Mouse (Mus musculus): ENCODE measurements at regions not wholly inside any gene's neighbourhood (a gene's known extent, or its start where the extent isn't known, plus 50 kb on each side); places are given as distances from the start of the nearest gene placed in this dataset.
"Not testable (repeated sequence)": the region's sequence is repeated elsewhere in the genome, so short reads cannot be mapped to it uniquely, and the experiment has no call there.

DNA sequence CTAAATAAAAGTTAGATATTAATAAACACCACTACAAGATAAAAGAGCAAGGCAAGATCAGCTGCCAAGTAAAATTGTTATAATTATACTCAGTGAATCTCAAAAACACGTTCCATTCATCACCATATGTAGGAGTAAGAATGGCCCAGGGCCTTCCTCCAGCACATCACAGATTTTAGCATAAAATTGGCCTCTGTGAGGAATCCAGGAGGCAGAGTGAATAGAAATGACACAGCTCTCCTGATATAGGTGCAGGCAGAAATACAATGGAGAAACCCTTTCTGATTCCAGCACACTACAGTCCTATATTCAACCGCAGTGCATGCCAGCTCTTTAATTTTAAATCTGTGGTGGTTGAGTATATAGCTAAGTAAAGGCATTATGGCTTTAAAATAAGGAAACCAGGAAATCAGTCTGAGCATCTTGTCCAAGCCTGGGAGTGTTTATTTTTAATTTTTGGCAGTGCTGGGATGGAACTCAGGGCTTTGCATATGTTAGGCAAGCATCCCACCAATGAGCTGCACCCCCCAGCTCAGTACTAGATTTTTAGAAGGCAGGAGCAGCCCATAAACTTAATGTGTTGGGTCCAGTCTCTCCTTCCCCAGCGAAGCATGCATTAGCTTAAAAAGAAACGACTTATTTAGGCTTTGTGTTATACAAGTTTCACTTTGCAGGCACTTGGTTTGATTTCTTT, 158.3 kb upstream of the Ptprz1 start:
- no peak for DNase-seq (ENCODE audit: low spot score)

DNA sequence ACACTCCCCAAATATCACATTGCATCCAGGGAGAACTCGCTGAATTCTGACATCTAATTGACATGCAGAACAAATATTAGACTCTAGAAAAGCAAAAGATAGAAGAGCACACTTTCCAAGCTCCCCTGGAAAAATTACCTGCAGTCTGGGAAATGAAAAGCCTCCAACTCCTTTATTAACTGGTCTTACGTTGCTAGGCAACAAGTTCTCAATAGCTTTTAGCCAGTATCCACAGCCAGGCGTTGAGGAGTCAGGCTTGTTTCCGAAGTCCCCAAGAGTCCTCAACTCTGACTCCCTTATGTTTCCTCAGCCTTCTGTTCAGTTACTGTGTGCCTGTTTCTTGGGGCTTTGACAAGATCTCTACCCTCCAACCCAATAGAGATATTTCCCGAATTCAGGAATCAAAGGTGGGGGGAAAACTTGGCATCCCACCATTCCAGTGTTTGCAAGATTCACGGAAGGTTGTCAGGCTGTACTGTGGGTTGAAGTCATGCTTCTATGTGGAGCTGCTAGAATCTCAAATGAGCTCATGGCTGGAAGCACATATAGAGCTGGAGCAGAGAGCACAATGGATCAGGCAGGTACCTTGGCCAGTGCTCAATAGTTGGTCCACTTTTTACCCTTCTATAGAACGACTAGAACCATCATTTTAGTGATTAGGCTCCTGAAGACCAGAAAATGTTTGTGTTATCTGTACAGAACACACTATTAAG, 159.0 kb upstream of the Ptprz1 start:
- DNase-seq (ENCODE audit: low spot score) = no peak

DNA sequence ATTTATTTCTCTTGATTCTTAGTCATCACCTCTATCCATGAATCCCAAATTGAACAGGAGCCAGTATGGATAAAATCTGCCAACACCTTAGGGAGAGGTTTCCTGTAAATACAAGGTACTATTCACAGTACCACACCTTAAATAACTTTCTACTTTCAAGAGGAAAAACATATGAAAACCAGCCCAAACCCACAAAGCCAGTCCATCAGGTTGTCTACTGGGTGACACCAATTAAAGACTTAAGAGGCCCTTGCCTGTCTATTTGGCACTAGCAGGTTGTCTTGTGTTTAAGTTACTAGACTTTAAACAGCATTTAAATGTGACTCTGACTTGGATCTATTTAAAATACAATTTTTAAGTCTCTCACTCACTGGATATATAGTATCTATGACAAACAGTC, 177.1 kb upstream of the Ptprz1 start:
- no peak for DNase-seq (ENCODE audit: low spot score)

DNA sequence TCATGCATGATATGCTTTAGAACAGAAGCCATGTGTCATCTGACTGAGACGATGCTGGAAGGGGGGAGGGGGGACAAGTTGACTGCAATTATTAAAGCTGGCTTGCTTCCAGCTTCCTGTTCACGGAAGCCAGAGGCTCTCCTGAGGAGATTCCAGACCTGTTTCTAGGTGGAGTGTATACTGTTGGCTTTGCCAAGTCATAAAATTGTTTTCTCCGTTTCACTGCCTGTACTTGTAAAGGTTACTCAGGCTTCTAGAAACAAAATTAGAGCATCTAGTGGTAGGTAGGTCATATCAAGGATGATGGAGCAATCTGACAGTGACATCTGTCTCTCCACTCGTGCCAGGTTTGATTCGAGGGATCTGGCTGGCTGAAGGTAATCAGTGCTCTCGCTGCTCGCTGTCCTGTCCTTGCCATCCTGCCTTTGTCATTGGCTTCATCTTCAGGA, 186.6 kb upstream of the Ptprz1 start:
- no peak for DNase-seq (ENCODE audit: low spot score)

GRCm38 (mm10) chr6:22674586-22674929, 200.7 kb upstream of the Ptprz1 start:
- no peak for DNase-seq (ENCODE audit: low spot score)

DNA sequence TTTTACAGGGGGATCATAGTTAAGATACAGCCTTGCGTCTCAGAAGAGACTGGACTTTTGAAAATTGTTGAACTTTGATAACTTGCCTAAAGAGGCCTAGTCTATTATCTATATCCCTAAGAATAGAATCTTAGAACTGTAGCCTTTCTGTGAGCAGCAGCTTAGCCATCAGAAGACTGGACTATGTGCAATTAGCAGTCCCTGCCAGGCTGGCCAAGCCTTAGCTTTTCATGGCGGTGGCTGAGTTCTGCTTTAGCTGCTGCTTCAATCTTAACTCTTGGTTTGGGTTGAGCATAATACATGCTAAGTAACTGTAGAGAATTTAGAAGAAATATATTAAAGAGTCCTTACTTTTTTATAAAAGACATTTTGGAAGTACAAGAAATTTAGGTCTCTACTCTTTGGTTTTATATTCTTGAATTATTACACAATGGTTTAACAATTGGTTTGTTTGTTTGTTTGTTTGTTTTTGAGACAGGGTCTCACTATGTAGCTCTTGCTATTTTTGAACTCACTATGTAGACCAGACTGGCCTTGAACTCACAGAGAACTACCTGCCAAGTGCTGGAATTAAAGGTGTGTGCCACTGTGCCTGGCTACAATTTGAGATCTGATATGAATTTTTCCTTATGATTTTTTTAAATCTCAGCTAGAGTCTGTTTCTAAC, 201.2 kb upstream of the Ptprz1 start:
- DNase-seq (ENCODE audit: low spot score) = no peak

- DNase-seq (ENCODE audit: low spot score) = no peak
Measured at GRCm38 (mm10) chr6:22671524-22671923, 203.8 kb upstream of the Ptprz1 start.

DNA sequence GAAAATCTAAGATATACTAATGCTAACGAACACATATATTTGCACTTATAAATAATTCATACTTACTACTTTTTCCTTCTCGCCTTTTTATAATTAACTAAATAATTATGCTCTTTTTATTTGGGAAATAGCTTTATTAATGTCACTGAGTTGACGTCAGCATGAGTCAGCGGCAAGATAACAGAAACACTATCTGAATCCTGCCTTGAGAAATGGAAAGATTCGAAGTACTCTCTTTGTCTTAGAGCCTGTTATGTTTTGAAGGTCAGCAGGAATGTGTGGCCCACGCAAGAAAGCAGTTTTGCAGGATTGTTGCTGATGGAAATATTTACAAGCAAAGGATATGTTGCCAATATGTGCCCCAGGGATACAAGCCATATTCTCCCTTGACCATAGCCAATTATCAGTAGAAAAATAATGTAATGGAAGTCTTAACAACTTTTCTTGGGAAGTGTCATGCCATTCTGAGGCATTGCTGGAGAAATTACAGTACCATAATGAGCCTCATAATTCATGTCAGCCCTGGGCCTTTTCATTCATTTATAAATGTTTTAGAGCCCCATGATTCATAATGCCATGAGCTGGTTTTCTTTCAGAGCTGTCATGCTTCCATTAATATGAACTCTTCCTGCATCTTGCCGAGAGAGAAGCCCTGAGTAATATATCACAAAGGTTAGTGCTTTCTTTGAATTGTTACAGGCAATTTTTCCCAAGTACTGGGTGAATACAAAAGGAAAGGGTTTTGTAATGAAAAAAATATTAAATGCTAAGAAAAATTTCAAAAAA, 206.9 kb upstream of the Ptprz1 start:
- no peak for DNase-seq (ENCODE audit: low spot score)

GRCm38 (mm10) chr6:22657401-22657800, 217.9 kb upstream of the Ptprz1 start:
- DNase-seq (ENCODE audit: low spot score) = not testable (repeated sequence)

DNA sequence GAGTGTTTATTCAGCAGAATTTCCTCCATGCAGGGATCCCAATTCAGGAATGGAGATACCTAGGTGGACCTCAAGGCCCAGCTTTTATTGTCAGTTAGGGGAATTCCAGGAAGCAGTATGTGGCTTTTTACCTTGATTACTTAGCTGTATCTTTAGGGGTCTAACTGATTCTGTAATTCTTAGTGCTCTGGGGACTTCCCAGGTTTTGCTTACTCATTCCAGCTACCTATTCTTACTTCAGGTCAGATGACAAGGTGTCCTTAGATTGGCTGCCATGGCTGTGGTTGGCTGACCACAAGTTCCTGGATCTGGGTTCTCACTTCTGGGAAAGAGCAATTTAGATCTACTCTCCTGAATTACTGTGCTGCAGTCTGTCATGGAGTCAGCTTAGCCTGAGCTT, 235.2 kb upstream of the Ptprz1 start:
- no peak for DNase-seq (ENCODE audit: low spot score)

- DNase-seq (ENCODE audit: low spot score) = no peak
Measured at GRCm38 (mm10) chr6:22635141-22635540, 240.2 kb upstream of the Ptprz1 start.

DNA sequence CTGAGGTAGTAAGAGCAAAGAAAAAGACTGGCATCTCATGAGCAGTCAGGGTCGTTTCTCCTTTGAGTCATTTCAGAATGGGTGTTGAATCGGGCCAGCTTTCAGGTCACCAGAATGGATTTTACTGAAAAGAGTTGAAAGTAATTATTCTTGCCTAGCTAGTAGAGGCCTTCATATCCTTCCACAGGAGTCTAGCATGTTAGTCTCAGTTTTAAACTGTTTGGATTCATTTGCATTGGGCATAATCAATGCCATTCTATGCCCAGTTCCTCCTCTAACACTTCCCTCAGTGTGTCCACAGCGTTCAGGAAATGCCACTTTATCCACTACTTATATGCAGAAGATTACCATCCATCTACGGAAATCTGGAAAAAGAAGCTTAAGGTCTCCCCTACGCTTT, 240.6 kb upstream of the Ptprz1 start:
- no peak for DNase-seq (ENCODE audit: low spot score)

DNA sequence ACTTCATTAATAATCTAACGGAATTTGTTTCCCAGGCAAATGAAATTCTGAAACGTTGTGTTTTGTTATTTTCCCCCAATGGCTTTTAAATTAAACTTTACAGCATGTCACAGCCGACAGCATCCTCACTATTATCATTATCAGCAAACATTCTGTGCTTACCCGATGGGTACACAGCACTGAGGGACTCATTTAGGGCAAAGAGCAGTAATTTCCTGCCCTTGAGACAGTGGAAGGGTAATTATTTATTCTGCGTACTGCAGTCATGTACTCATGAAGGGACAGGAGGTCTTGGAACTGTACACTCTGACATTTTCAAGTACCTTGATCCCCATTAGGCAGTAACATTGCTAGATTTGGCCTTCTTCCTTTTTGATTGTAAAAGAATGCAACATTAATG, 235.5 kb upstream of the Fam3c start:
- no peak for DNase-seq (ENCODE audit: low spot score)

DNA sequence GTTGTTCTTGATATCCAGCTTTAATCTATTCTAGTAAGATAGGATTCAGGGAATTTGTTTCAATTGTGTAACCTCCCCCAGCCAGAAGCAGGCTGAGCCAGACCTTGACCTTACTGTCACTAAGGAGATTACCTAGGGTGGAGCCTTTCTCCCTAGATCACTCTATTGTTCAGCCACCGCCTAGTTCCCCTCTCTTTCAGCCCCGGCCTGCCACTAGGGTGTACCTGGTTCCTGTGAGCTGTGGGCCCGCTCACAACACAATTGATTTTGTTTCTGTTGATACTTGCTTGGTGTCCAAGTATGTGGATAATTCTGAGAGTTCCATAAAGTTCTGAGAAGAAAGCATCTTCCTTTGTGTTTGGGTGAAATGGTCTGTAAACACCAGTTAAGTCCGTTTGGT, 228.8 kb upstream of the Fam3c start:
- DNase-seq (ENCODE audit: low spot score) = no peak

GRCm38 (mm10) chr6:22572925-22573324, 216.9 kb upstream of the Fam3c start:
- no peak for DNase-seq (ENCODE audit: low spot score)

DNA sequence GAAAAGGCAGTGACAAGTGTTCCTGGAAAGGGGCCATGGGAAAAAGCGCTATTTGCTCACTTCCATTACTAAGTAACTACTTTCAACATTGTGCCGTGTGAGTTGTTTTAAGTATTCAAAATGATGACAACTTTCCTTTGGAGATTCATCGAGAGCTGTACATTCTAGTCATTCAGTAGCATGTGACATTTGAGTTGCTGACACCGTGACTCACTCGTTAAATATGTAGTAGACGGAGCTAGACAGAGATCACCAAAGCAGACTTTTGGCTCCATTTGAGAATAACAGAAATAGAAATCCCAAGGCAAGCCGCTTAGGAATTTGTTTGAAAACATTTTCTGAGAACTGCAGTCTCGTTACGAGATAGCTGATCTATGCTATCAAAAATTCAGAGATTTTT, 211.8 kb upstream of the Fam3c start:
- no peak for DNase-seq (ENCODE audit: low spot score)

DNA sequence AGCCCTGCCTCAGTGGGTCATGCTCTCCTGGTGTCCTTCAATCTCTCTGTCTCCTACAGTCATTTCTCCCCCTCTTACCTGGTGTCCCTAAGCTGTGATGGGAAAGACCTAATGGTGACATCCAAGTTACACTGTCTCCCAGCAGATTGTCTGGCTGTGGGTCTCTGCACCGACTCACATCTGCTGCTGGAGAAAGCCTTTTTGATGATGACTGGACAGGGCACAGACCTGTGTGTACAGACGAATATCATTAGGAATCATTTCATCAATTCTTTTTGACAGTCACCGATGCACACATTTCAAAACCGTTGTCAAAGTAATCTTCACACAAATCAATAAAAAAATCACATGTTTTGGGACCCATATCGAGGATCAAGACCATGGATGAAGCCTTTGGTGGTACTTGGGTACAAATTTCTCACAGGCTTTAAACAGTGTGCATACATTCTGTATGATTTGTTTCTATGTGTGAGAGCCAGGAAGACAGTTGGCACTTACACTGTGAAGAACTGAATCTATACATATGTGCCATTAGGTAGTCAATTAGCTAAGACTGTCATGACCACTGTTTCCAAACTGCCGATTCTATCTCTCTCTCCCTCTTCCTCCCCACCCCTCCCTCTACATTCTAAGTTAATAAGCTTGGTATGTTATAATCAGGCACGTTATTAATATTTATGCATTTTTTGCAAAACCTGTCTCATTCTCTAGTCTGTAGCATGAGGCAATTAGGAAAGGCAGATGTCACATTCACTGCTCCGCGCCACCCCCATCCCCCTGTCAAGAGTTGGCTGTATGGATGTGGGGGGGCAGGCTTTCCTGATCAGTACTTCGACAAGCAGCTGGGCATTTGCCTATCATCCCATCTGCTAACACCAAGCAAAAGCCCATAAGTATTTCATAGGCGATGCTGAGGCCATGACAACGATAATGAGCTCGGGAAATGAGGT, 192.5 kb upstream of the Fam3c start:
- no peak for DNase-seq (ENCODE audit: low spot score)

- DNase-seq (ENCODE audit: low spot score) = no peak
Measured at GRCm38 (mm10) chr6:22541603-22542002, 185.6 kb upstream of the Fam3c start.

GRCm38 (mm10) chr6:22538254-22538653, 182.2 kb upstream of the Fam3c start:
- DNase-seq (ENCODE audit: low spot score) = no peak

- DNase-seq (ENCODE audit: low spot score) = no peak
Measured at GRCm38 (mm10) chr6:22524384-22524783, 168.3 kb upstream of the Fam3c start.

DNA sequence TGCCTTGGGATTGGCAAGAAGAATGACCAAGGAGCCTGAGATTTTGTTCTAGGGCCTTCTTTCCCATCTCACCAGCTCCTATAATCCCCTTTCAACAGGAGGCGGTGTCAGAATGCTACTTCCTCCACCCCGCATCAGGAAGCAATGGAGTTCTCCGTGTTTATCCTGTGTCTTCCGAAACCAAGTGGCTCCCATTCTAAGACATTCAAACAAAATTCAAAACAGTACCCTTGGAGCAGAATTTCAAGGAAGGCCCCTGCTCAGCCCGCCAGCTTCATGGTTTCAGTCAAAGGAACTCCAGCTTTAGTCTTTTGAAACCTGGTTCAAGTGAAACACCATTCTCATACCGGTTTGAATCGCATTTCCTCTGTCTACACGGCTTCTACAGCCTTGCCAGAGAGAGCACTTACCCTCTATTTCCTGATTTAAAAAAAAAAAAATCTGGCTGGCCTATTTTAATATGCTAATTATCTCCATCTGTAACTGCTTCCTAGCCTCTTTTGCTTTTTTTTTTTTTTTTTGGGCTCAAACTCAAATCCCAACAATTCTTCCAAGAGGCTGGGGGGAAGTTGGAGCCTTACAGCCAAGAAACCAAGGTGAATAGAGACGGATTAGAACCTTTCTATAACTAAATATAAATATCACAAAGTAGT, 167.7 kb upstream of the Fam3c start:
- DNase-seq (ENCODE audit: low spot score) = no peak

Data from adipocyte (in vitro differentiated cells).